Mouse (Mus musculus) megakaryocyte-erythroid progenitor cell, adult 5-6 weeks (primary cell): Measurements from ENCODE around the gene Prr19. TPM values are rescaled to one million over a fixed set of nuclear protein-coding genes. Genes with fewer than 3 reads are reported as not detected.

Experiments
- ATAC-seq: replicated peaks from 2 replicates; pipeline ENCODE4 v1.8.0; 2016; ENCODE audit warnings: mild to moderate bottlenecking, inconsistent platforms; ENCODE audit not compliant: severe bottlenecking, poor library complexity, low FRiP score, low TSS enrichment
- total RNA-seq, 2 experiments: library from RNA; stranded (forward) in 1 of 2; stranded (reverse) in 1 of 2; fragments of 200-1000, 215-1000 nt in 1 of 2; fragments of >200 nt in 1 of 2; fragmentation: Nextera tagmentation in 1 of 2; gene quantifications; 2 replicates each; pipeline ENCODE4 v1.2.3; 2014 to 2017

The Prr19 gene
- total RNA-seq, 2 experiments from 2014 or later: not detected

GRCm38 (mm10) chr7:25274571-25274970 is 26.6 kb upstream of the Prr19 start:
- ATAC-seq: peak; percentile 41

GRCm38 (mm10) chr7:25274996-25275395 is 26.2 kb upstream of the Prr19 start:
- no peak for ATAC-seq

GRCm38 (mm10) chr7:25275555-25276298 is 25.5 kb upstream of the Prr19 start:
- ATAC-seq: no peak

- no peak for ATAC-seq
Measured at GRCm38 (mm10) chr7:25277405-25277804, 23.8 kb upstream of the Prr19 start.

GRCm38 (mm10) chr7:25277998-25278340 is 23.2 kb upstream of the Prr19 start:
- no peak for ATAC-seq

- peak; percentile 53 for ATAC-seq
Measured at GRCm38 (mm10) chr7:25278341-25279075, 22.7 kb upstream of the Prr19 start.

- 0 out of 2 replicates have a peak, but pooled peaks have one; percentile 3 for ATAC-seq
Measured at GRCm38 (mm10) chr7:25279076-25279860, 21.9 kb upstream of the Prr19 start.

GRCm38 (mm10) chr7:25279861-25280791 is 21.1 kb upstream of the Prr19 start:
- no peak for ATAC-seq

GRCm38 (mm10) chr7:25281166-25281733 is 20.0 kb upstream of the Prr19 start:
- peak; percentile 12 for ATAC-seq

- ATAC-seq: peak; percentile 58
Measured at GRCm38 (mm10) chr7:25281734-25282601, 19.2 kb upstream of the Prr19 start.

- ATAC-seq: no peak
Measured at GRCm38 (mm10) chr7:25282731-25283211, 18.4 kb upstream of the Prr19 start.

GRCm38 (mm10) chr7:25283637-25284036 is 17.6 kb upstream of the Prr19 start:
- no peak for ATAC-seq

- 0 out of 2 replicates have a peak, but pooled peaks have one; percentile 5 for ATAC-seq
Measured at GRCm38 (mm10) chr7:25284171-25284570, 17.0 kb upstream of the Prr19 start.

GRCm38 (mm10) chr7:25284766-25285165 is 16.4 kb upstream of the Prr19 start:
- ATAC-seq: no peak

- no peak for ATAC-seq
Measured at GRCm38 (mm10) chr7:25285511-25286238, 15.5 kb upstream of the Prr19 start.

GRCm38 (mm10) chr7:25286989-25287388 is 14.2 kb upstream of the Prr19 start:
- ATAC-seq: no peak

GRCm38 (mm10) chr7:25288011-25288410 is 13.2 kb upstream of the Prr19 start:
- no peak for ATAC-seq
